Mouse (Mus musculus): ENCODE measurements around the gene Lrrc75a. TPM values are rescaled to one million over a fixed set of nuclear protein-coding genes. Genes with fewer than 3 reads are reported as not detected.

Gene Lrrc75a
- total RNA-seq, 2 experiments from 2014 or later = 18.7 to 21.8 TPM

DNA sequence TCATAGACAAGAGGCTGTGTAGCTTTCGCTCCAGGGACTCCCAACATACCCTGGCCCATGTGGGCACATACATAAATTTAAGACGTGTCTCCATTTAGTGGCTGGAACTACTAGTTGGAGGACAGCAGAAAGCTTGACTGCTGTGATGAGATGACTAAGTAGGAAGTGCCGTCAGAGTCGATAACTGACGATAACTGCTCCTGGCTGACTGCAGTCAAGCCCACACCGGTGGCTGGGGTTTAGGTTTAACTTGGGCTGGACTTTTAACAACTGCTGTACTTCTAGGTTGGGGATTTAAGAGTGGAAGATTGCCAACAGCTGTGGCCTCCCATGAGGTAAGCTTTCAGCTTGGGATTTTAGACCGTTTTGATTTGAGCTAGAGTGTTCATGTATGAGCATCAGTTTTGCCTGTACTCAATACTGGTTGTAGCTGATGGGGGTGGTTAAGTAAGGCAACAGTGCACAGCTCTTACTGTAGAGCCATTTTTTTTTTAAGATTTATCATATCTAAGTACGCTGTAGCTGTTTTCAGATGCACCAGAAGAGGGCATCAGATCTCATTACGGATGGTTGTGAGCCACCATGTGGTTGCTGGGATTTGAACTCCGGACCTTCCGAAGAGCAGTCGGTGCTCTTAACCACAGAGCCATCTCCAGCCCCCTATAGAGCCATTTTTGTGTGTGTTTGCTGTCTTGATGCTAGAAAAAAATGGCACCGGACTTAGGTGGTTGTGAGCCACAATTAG, 44.8 kb downstream of the Lrrc75a start:
- intact Hi-C loops (cut with DNase I) = no loop called here
- DNase-seq (ENCODE audit: low spot score in 2 of 2) = peak in 1 of 2 experiments; percentile 22

DNA sequence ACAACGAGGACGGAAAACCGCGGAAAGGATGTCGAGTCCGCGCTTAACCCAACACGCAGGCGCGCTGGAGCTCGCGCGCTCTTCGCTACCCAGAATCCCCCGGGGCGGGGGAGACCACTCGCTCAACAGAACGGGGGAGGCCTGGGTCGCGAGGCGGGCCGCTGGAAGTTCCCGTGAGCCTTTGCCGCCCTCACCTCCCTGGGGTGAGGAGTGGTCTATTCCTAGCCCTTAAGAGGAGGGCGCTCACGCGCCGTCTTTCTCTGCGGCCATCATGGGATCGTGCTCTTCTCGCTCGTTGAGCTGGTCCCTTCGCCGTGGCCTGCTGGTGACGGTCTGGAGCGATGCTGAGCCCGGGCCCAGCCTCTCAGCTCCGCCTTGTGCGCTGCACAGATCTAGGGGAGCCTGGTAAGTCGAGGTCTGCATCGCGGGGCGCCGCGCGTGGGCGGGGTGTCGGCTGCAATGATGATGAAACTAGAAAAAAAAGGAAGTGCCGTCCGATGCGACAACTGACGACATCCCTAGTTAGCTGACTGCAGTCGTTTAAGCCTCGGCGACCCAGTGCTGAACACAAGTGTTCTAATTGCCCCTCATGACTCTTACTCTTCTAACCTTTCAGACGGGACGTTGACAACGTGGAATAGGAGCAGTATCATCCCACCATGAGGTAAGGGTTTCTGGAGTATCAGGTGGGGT, 45.6 kb downstream of the Lrrc75a start:
- intact Hi-C loops (cut with DNase I) = loop anchor here (1.0 kb wide), 1 partner anchor 51 kb away; the partner anchor contains the start of gene Ubb
- DNase-seq (ENCODE audit: low spot score in 2 of 2) = peak; percentile 97 to 98

DNA sequence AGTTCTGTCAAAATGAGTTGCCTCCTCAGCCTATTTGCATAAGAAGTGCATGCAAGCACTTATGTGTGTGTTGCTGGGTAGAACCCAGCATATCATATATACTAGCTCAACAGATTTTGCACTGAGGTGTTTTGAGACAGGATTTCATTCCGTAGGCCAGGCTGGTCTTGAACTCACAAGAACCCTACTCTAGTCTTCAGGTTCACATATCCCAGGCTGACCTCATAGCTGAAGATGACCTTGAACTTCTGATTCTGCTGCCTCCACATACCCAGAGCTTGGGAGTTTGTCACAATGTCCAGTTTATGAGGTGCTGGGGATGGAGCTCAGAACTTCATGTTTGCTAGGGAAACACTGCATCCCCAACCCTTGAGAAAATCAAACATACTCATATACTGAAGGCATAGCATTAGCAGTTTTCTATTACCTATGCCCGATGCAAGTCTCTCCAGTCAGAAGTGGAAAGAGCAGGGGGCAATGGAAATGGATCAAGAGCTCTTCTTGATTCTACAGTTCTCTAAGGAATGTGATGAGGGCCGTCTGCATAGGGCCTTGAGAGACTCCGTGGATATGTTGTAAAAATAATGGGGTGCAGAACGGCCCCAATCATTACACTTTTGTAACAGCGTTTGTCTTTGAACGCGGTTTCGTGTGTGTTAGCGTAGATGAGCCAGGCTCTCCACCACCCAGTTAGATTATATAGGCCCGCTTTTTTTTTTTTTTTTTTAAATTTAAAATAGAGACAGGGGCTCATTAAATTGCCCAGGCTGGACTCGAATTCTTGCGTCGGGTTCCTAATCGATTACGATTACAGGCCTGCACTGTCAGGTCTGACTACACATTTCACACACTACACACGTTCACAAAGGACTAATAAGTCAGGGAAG, 46.3 kb downstream of the Lrrc75a start:
- intact Hi-C loops (cut with DNase I) = loop anchor here (1.0 kb wide), 1 partner anchor 51 kb away; the partner anchor contains the start of gene Ubb
- no peak for DNase-seq (ENCODE audit: low spot score in 2 of 2)

DNA sequence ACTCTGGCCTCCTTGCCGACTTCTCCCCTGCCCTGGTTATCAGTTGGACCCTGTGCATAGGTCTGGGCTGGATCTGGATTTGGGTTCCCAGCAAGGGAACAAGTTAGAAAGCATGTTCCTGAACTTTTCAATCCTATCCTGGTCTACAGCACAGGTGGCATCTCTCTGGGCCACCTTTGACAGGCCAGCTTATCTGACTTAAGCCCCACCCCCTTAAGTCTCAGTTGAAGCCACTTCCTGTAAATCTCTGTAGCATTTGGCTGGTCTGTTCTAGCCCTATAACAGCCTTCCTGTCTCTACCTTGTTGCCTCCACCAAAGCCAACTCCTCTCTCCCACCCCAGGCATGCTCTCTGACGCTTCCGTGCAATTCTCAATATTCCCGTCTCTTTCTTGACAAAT, 49.8 kb downstream of the Lrrc75a start:
- DNase-seq (ENCODE audit: low spot score in 2 of 2) = no peak
- intact Hi-C loops (cut with DNase I) = no loop called here

DNA sequence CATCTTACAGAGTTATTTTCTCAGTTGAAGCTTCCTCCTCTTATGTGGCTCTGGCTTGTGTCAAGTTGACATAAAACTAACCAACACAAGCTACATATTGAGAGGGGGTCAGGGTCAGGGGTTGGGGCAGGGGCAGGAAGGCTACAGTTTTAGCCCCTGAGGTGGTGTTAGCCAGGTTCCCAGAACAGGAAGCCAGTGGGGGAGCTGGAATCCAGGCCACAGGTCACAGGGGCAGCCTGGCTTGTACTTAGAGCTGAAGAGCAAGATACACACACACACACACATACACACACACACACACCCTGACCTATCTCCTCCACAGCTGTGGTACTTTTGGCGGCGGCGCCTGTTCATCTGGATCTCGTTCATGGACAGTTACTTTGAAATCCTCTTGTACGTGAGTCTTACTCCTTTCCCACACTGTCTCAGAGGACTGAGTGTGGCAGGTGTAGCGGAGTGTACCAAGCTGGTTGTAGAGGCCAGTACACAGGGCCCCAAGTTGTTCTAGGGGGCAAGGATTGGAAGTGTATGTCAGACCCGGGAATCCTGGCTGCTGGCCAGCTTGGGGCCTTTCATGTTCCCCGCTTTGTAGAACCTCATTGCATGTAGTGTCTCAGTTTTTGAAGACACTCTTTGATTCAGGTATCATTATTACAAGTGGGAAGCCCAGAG, 56.3 kb downstream of the Lrrc75a start:
- no peak for DNase-seq (ENCODE audit: low spot score in 2 of 2)
- intact Hi-C loops (cut with DNase I) = no loop called here

DNA sequence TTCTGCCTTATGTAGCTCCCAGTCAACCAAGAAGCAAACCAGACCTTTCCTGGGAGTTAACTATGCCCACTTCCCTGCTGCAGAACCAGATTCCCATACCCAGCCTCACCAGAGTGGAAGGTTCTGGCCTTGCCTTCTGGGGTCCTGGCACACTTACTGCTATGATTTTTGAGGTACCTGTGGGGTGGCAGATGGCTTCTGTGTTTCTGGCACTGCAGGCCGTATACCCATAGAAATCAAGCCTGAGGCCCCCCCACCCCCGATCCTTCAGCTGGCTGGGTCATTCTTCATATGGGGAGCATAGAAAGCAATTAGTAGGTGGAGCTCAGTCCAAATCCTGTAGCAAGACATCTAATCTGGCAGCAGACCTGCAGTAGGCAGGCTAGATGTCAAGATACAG, 57.3 kb downstream of the Lrrc75a start:
- intact Hi-C loops (cut with DNase I) = no loop called here
- DNase-seq (ENCODE audit: low spot score in 2 of 2) = no peak

DNA sequence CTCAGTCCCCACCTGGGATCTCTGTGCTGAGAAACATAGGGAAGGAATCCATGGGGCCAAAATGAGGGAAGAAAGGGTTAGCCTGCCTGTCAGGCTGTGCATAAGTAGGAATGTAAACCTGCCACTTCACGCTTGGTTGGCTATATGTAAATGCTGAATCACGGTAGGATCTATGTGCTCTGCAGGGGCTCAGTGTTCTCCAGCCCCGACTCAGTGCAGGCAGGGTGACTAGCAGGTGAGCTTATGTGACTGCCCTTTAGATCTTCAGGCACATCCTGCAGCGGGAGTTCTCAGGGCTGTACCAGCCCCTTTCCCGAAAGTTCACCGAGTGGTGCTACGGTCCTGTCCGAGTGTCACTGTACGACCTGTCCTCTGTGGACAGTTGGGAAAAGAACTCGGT, 58.9 kb downstream of the Lrrc75a start:
- intact Hi-C loops (cut with DNase I) = no loop called here
- no peak for DNase-seq (ENCODE audit: low spot score in 2 of 2)

DNA sequence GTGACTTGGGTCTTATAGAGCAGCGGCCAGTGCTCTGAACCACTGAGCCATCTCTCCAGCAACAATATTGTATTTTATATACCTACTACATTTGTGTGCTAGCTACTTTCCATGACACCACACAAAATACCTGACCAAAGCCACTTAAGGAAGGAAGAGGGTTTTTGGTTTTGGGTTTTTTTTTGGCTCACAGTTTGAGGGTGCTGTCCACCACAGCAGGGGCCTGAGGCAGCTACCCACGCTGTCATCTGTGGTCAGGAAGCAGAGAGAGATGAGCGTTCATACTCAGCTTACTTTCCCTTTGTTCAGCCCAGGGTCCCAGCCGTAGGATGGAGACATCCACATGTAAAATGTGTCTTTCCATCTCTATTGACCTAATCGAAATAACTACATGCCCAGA, 61.3 kb downstream of the Lrrc75a start:
- intact Hi-C loops (cut with DNase I) = no loop called here
- no peak for DNase-seq (ENCODE audit: low spot score in 2 of 2)

DNA sequence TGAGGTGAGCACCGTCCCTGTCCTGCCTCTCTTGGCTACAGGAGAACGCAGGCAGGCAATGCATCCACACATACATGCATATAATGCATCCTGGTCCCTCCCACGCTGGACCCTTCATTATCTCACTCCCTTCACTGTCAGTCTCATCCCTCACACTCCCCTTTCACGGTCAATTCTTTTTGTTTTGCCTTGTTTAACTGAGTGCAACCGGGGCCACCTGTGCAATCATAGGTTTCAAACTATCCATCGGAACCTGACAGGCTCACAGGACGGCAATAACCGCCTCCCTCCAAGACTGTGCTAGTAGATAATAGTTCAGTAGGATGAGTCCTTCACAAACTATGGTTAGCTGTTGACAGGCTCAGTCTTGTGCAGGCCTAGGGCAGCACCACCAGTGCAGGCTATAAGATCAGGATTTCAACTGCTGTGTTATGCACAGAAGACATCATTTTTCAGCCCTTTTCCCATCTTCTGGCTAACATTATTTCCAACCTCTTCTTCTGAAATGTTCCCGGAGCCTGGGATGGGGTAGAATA, 63.6 kb downstream of the Lrrc75a start:
- intact Hi-C loops (cut with DNase I) = no loop called here
- no peak for DNase-seq (ENCODE audit: low spot score in 2 of 2)

DNA sequence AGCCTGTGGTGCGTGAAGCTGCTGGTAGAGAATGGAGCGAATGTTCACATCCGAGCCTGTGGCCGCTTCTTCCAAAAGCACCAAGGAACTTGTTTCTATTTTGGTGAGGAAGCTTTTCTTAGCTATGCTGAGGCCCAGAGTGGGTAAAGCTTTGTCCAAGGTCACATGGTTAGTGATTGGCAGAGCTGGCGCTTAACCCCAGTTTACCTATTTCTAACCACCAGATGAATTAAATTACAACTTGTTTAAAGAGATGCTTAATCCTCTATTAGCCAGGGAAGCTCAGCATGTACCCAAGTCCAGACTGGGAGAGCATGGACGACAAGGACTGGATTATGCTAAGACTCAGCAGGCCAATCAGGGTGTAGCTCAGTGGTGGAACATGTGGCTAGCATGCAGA, 65.3 kb downstream of the Lrrc75a start:
- no peak for DNase-seq (ENCODE audit: low spot score in 2 of 2)
- intact Hi-C loops (cut with DNase I) = no loop called here

DNA sequence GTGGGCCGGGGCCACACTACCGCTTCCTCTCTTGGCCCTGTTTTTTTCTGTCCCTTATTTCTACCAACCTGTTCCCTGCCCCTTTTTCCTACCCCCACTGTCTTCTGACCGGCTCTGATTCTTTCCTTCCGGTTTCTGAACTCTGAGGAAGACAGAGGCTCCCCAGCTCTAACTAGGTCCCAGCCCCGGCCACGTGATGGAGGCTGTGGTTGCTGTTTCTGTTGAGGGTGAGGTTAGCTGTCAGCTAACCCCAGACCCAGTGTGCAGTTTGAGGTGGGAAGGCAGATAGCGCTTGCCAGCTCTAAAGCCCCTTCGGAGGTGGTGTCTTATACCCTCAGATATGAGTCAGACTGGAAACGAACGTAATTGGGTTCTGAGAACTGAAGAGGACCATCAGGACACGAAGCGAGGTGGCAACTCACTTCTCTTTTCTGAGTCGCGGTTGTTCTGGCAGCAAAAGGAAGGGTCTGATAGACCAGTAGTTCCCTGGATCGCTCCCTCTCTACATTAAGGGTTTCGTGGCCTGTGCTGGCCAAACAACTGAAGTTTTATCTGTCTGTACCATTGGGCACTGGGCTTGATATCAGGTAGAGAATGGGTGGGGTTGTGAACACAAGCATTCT, 71.7 kb downstream of the Lrrc75a start:
- DNase-seq (ENCODE audit: low spot score in 2 of 2) = peak; percentile 41 to 57
- intact Hi-C loops (cut with DNase I) = loop anchor here (2.0 to 5.0 kb wide), 2 partner anchors 26 to 39 kb away; partner anchors contain the start of genes Cenpv and Ubb

DNA sequence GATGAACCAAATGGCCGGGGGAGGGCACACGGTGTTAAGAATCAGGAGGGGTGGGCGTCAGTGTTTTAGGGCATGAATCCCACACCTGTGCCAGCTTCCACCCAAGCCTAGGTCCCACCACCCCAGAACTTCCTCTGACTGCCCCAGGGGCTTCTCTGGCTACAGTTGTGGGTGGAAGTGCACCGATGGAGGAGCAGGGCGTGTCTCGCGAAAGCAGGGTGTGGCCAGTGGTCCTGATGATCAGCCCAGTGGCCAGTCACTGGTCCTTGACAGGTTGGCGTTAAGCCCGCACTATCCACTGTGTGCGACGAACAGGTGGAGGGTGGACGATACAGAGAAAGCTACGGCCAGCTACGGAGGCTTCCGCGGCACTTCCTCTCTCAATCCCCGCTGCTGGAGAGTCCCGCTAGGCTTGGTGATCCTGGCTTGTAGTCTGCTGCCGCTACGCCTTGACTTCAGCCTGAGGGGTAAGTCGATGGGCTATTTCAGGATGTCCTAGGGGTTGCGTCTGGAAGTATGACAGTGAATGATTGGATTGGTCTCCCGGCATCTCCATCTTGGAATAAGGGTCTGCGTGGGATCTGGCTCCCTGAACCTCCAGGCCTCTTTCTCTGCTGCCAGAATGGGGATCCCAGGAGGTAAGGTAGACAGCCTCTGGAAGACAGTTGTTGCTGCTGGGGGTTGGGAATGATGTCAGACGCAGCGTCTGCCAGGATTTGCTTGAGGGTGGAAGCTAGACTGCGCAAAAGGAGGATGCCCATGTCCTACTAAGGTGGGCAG, 72.5 kb downstream of the Lrrc75a start:
- intact Hi-C loops (cut with DNase I) = loop anchor here (2.0 to 5.0 kb wide), 2 partner anchors 25 to 39 kb away; partner anchors contain the start of genes Cenpv and Ubb

DNA sequence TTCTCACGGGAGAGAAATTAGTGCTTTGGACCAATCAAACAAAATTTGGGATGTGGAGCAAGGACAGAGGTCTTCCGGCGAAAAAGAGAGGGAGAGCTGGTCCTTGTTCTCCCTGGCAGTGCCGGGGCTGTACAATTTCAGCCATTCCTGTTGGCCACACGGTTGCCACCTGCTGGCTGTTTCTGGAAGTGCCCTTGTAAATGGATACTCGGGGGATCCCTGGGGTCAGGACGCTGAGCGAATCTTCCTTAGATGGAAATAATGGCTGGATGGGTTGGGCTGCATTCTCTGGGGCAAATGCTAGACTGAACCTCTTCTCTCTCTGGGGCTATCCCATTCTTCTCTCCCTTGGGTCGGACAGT, 73.0 kb downstream of the Lrrc75a start:
- intact Hi-C loops (cut with DNase I) = loop anchor here (5.0 kb wide), 1 partner anchor 38 kb away; the partner anchor contains the start of gene Cenpv
- DNase-seq (ENCODE audit: low spot score in 2 of 2) = peak; percentile 79 to 87

More for the DNA sequence above, 72.5 kb downstream of the Lrrc75a start:
- DNase-seq (ENCODE audit: low spot score in 2 of 2) = peak; percentile 68 to 73

DNA sequence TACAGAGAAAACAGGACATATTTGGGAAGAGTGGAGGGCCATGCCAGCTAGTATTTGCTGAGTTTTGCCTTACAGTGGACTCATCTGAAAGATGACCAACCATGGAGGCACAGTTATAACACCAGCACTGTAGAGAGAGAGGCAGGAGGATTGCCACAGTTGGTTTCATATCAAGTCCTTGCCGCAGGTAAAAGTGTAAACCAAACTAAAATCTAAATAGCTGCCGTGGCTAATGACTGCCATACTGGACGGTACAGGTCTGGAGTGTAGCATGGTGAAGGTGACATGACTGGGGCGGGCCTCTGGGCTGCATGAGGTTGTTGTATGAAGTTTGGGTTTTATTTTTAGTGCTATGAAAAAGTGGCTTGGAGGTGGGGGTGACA, 73.6 kb downstream of the Lrrc75a start:
- intact Hi-C loops (cut with DNase I) = loop anchor here (5.0 kb wide), 1 partner anchor 37 kb away; the partner anchor contains the start of gene Cenpv
- no peak for DNase-seq (ENCODE audit: low spot score in 2 of 2)

DNA sequence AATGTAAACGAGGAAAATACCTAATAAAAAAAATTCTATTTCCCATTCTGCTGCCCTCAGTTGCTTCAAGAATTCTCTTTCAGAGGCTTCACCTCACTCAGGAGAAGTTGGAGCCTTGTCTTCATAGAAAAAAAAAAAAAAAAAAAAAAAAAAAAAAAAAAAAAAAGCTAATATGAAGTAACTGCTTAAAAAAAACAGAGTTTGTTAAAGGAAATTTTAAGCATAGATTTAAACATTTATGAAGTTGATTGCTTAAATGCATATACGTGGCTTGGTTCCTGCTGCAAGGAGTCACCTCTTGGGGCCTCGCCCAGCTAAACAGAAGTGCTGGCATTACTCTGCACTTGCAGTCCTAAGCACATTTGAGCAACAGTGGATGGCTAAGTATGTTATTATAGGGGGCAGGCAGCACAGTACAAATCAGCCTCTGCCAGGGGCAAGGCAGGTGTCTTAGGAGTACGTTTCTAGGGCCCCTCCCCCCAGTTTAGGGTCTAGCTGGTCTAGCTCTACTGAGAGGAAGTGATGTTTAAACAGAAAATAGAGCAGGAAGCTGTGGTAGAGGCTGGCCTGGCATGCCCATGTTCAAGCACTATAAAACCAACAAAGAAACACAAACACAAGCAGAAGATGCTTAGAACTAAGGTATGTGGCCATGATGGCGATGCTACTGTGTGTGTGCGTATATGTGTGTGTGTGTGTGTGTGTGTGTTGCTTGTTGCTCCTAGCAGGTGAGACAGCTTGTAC, 74.2 kb downstream of the Lrrc75a start, which contains the start of gene Trpv2:
Gene Trpv2, plus strand, starts transcription at position 528 of the 744 bp plus-strand sequence.
- intact Hi-C loops (cut with DNase I) = no loop called here
- no peak for DNase-seq (ENCODE audit: low spot score in 2 of 2)

DNA sequence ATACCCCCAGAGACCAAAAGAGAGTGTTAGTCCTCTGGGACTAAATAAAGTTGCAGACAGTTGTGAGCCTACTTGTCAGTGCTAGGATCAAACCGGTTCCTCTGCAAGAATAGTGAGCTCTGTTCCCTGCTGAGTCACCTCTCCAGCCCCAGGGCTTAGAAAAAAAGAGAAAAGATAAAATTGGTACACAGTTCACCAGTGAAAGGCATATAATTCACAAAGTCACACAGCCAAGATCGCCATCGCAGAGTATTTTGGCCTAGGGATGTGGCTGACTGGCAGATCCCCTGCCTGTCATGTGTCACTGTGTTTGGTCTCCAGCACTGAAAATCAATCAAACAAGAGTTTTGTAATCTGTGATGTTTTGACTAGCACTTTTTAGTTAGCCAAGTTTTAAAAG, 80.0 kb downstream of the Lrrc75a start:
- intact Hi-C loops (cut with DNase I) = no loop called here
- DNase-seq (ENCODE audit: low spot score in 2 of 2) = no peak

DNA sequence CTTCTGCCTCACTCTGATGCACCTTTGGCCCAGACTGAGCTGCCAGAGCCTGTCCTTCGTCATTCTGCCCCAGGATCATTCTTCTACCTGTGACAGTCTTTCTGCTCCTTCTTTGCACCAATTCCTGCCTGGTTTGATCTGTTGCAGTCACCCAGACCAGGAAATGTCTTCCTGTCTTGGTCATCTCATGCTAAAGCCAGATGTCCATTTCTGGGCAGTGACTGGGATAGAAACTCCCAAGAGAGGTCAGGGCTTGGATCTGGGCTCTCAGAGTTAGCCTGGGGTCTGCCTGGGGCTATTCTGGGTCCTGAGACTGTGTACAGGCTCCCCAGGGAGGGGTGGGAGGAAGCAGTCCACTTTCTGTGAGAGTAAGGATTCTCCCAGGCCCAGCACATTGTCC, 82.1 kb downstream of the Lrrc75a start:
- intact Hi-C loops (cut with DNase I) = no loop called here
- no peak for DNase-seq (ENCODE audit: low spot score in 2 of 2)
